Mouse (Mus musculus): ENCODE data around the gene Strada. TPM values are rescaled to one million over a fixed set of nuclear protein-coding genes. Genes with fewer than 3 reads are reported as not detected.
"Not testable (repeated sequence)": the region's sequence is repeated elsewhere in the genome, so short reads cannot be mapped to it uniquely, and the experiment has no call there.

Gene Strada
- 17.5 and 21.9 TPM in 2 replicates for polyA plus RNA-seq (2015; fragmentation: Nextera tagmentation; extraction: Ambion mirVana)

GRCm38 (mm10) chr11:106202123-106202465 lies at the start of gene Strada:
Strada (minus strand) TSS chr11:106202168.
- WGBS: 70% methylated on average over 5 of the region's 5 CpGs
- H3K27me3 ChIP-seq (ENCODE audit: control insufficient read depth, insufficient read depth, low read length): no peaks in the 10 kb centered on the region

GRCm38 (mm10) chr11:106249326-106249725 lies 47.4 kb upstream of the Strada start:
- Histone ChIP-seq H3K27ac (ENCODE audit: low read length) (no peak overlapping the region), H3K9me3 (replicated peaks; ENCODE audit: control insufficient read depth, low read length) (peaks cover 4% of the 10 kb centered on the region; the same call in 1 of the 2 replicates), H3K27me3 (ENCODE audit: control insufficient read depth, insufficient read depth, low read length) (no peaks in the 10 kb centered on the region), H3K36me3 (ENCODE audit: control insufficient read depth, insufficient read depth) (peaks cover 78% of the 10 kb centered on the region), H3K4me1 (ENCODE audit: control insufficient read depth, insufficient read depth, low read length) (no peaks in the 10 kb centered on the region), H3K4me3 (ENCODE audit: low read length) (no peak overlapping the region), H3K9ac (ENCODE audit: low read length) (no peak overlapping the region), H3K4me2 (ENCODE audit: low read depth, low read length) (no peak overlapping the region)
- 87% methylated on average over 7 of the region's 7 CpGs for WGBS
- no peak for ATAC-seq (replicated peaks; ENCODE audit: extremely low read depth, insufficient read depth, low FRiP score)

More at GRCm38 (mm10) chr11:106202123-106202465, at the start of gene Strada:
- Histone ChIP-seq H3K4me3 (ENCODE audit: low read length) (no peak within 1 kb of the TSS), H3K36me3 (ENCODE audit: control insufficient read depth, insufficient read depth) (peaks cover 57% of the 10 kb centered on the region), H3K27ac (ENCODE audit: low read length) (peak within 1 kb of the TSS; percentile 26; the same call in 1 of the 2 replicates), H3K4me2 (ENCODE audit: low read depth, low read length) (no peak within 1 kb of the TSS), H3K9me3 (replicated peaks; ENCODE audit: control insufficient read depth, low read length) (no peaks in the 10 kb centered on the region), H3K4me1 (ENCODE audit: control insufficient read depth, insufficient read depth, low read length) (no peaks in the 10 kb centered on the region), H3K9ac (ENCODE audit: low read length) (no peak within 1 kb of the TSS)
- no peak for ATAC-seq (replicated peaks; ENCODE audit: extremely low read depth, insufficient read depth, low FRiP score)

- Histone ChIP-seq H3K27me3 (ENCODE audit: control insufficient read depth, insufficient read depth, low read length) (no peaks in the 10 kb centered on the region), H3K9ac (ENCODE audit: low read length) (no peak overlapping the region), H3K9me3 (replicated peaks; ENCODE audit: control insufficient read depth, low read length) (peaks cover 4% of the 10 kb centered on the region; the same call in 1 of the 2 replicates), H3K4me3 (ENCODE audit: low read length) (no peak overlapping the region), H3K4me1 (ENCODE audit: control insufficient read depth, insufficient read depth, low read length) (no peaks in the 10 kb centered on the region), H3K27ac (ENCODE audit: low read length) (no peak overlapping the region), H3K4me2 (ENCODE audit: low read depth, low read length) (no peak overlapping the region), H3K36me3 (ENCODE audit: control insufficient read depth, insufficient read depth) (peaks cover 85% of the 10 kb centered on the region)
- no peak for ATAC-seq (replicated peaks; ENCODE audit: extremely low read depth, insufficient read depth, low FRiP score)
- 89% methylated on average over 1 of the region's 1 CpGs for WGBS
Observed at GRCm38 (mm10) chr11:106246834-106247233, 44.9 kb upstream of the Strada start.

DNA sequence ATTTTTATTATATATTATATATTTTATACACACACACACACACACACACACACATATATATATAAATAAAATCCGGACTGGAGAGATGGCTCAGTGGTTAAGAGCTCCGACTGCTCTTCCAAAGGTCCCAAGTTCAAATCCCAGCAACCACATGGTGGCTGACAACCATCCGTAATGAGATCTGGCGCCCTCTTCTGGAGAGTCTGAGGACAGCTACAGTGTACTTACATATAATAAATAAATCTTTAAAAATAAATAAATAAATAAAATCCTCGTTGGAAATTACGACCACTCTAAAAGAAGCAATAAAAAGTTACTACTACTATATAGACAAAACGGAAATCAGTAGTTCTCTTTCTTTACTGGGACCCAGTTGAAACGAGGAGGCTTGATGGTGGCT lies 32.0 kb upstream of the Strada start:
- not testable (repeated sequence) for H3K4me2 ChIP-seq (ENCODE audit: low read depth, low read length); H3K27ac ChIP-seq (ENCODE audit: low read length); H3K27me3 ChIP-seq (ENCODE audit: control insufficient read depth, insufficient read depth, low read length); H3K4me1 ChIP-seq (ENCODE audit: control insufficient read depth, insufficient read depth, low read length); H3K9me3 ChIP-seq (replicated peaks; ENCODE audit: control insufficient read depth, low read length); H3K9ac ChIP-seq (ENCODE audit: low read length); ATAC-seq (replicated peaks; ENCODE audit: extremely low read depth, insufficient read depth, low FRiP score); H3K4me3 ChIP-seq (ENCODE audit: low read length)
- WGBS: 84% methylated on average over 8 of the region's 8 CpGs
- H3K36me3 ChIP-seq (ENCODE audit: control insufficient read depth, insufficient read depth): peaks cover 50% of the 10 kb centered on the region

DNA sequence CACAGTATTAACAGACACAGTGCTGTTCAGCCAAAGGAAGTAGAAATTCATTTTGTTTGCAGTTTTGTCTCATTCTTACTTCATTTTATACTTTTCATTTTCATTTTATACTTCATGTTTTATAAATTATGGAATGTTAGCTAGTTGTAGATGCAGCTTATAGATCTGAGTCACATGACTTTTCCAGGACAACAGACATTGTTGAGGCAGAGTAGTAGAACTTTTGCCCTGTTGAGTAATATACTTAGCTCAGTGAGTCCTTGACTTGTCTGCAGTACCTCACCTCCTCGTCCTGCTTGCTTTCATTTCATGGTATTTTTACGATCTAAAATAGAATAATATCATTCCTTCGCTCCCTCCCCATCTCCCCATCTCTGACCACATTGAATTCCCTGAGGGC lies 18.6 kb upstream of the Strada start:
- 92% methylated on average over 3 of the region's 3 CpGs for WGBS
- Histone ChIP-seq H3K4me1 (ENCODE audit: control insufficient read depth, insufficient read depth, low read length) (peaks cover 13% of the 10 kb centered on the region), H3K9ac (ENCODE audit: low read length) (no peak overlapping the region), H3K4me3 (ENCODE audit: low read length) (no peak overlapping the region), H3K27me3 (ENCODE audit: control insufficient read depth, insufficient read depth, low read length) (no peaks in the 10 kb centered on the region), H3K27ac (ENCODE audit: low read length) (no peak overlapping the region), H3K36me3 (ENCODE audit: control insufficient read depth, insufficient read depth) (peaks cover 8% of the 10 kb centered on the region), H3K9me3 (replicated peaks; ENCODE audit: control insufficient read depth, low read length) (no peaks in the 10 kb centered on the region), H3K4me2 (ENCODE audit: low read depth, low read length) (no peak overlapping the region)
- ATAC-seq (replicated peaks; ENCODE audit: extremely low read depth, insufficient read depth, low FRiP score): no peak

DNA sequence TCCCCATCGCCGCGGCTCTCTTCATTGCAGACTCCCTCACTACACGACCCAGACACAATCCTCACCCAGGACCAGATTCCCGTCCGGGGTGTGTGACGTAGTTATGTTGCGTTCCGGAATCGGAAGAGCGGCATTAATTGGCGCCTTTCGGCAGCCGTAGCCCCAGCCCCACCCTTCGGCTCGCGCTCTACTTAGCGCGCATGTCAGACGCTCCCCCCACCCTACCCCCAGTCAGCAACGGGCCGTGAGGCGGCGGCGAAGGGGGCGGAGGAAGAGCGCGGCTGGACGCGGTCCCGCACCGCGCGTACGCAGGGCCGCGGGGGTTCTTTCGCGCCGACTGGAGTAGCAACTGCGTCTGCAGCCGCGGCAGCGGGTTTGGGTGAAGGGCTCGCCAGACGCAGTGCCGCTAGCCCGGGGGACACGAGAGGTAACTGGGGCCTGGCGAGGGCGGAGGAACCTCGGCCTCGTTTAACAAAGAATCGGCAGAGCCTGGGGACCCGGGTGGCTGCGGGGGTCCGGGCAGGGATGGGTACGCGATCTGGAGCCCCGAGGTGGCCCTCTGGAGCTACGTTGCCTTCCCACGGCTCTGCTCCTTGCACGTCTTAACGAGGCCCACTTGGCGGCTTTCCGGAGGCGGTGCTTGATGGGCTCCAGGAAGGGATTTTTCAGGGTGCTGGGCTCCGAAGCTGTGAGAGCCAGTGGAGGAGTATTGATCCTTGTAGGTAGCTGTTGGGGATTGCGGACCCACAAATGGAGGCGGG lies 14.9 kb upstream of the Strada start, which contains the start of gene Ddx42:
TSS of gene Ddx42 (plus strand) at position 197 of the 761 bp plus-strand sequence.
- H3K4me2 ChIP-seq (ENCODE audit: low read depth, low read length): peak within 1 kb of the TSS; percentile 82
- no peaks in the 10 kb centered on the region for H3K9me3 ChIP-seq (replicated peaks; ENCODE audit: control insufficient read depth, low read length)
- peak within 1 kb of the TSS; percentile 98 for H3K27ac ChIP-seq (ENCODE audit: low read length)
- no peaks in the 10 kb centered on the region for H3K27me3 ChIP-seq (ENCODE audit: control insufficient read depth, insufficient read depth, low read length)
- peaks cover 1% of the 10 kb centered on the region for H3K36me3 ChIP-seq (ENCODE audit: control insufficient read depth, insufficient read depth)
- WGBS: under 1% methylated on average over 70 of the region's 70 CpGs
- ATAC-seq (replicated peaks; ENCODE audit: extremely low read depth, insufficient read depth, low FRiP score): peak; percentile 89
- peaks cover 33% of the 10 kb centered on the region for H3K4me1 ChIP-seq (ENCODE audit: control insufficient read depth, insufficient read depth, low read length)
- H3K4me3 ChIP-seq (ENCODE audit: low read length): peak within 1 kb of the TSS; percentile 99
- H3K9ac ChIP-seq (ENCODE audit: low read length): peak within 1 kb of the TSS; percentile 99

GRCm38 (mm10) chr11:106215927-106216729 lies 14.2 kb upstream of the Strada start, which contains the start of gene Ccdc47:
Ccdc47 (minus strand) TSS chr11:106216344.
- peak within 1 kb of the TSS; percentile 98 for H3K27ac ChIP-seq (ENCODE audit: low read length)
- H3K4me3 ChIP-seq (ENCODE audit: low read length): peak within 1 kb of the TSS; percentile 99
- H3K9ac ChIP-seq (ENCODE audit: low read length): peak within 1 kb of the TSS; percentile 99
- WGBS: under 1% methylated on average over 46 of the region's 46 CpGs
- H3K9me3 ChIP-seq (replicated peaks; ENCODE audit: control insufficient read depth, low read length): no peaks in the 10 kb centered on the region
- ATAC-seq (replicated peaks; ENCODE audit: extremely low read depth, insufficient read depth, low FRiP score): peak; percentile 97
- peaks cover 8% of the 10 kb centered on the region for H3K36me3 ChIP-seq (ENCODE audit: control insufficient read depth, insufficient read depth)
- H3K27me3 ChIP-seq (ENCODE audit: control insufficient read depth, insufficient read depth, low read length): no peaks in the 10 kb centered on the region
- peak within 1 kb of the TSS; percentile 82 for H3K4me2 ChIP-seq (ENCODE audit: low read depth, low read length)
- peaks cover 33% of the 10 kb centered on the region for H3K4me1 ChIP-seq (ENCODE audit: control insufficient read depth, insufficient read depth, low read length)

- Histone ChIP-seq H3K9me3 (replicated peaks; ENCODE audit: control insufficient read depth, low read length) (no peaks in the 10 kb centered on the region), H3K4me1 (ENCODE audit: control insufficient read depth, insufficient read depth, low read length) (peaks cover 33% of the 10 kb centered on the region), H3K36me3 (ENCODE audit: control insufficient read depth, insufficient read depth) (peaks cover 14% of the 10 kb centered on the region), H3K4me2 (ENCODE audit: low read depth, low read length) (peak overlapping the region; percentile 82), H3K9ac (ENCODE audit: low read length) (peak overlapping the region; percentile 82), H3K4me3 (ENCODE audit: low read length) (peak overlapping the region; percentile 99), H3K27me3 (ENCODE audit: control insufficient read depth, insufficient read depth, low read length) (no peaks in the 10 kb centered on the region), H3K27ac (ENCODE audit: low read length) (peak overlapping the region; percentile 98)
- WGBS: 19% methylated on average over 7 of the region's 7 CpGs
- no peak for ATAC-seq (replicated peaks; ENCODE audit: extremely low read depth, insufficient read depth, low FRiP score)
Observed at GRCm38 (mm10) chr11:106215450-106215859, 13.5 kb upstream of the Strada start.

- peaks cover 19% of the 10 kb centered on the region for H3K36me3 ChIP-seq (ENCODE audit: control insufficient read depth, insufficient read depth)
- no peak overlapping the region for H3K27ac ChIP-seq (ENCODE audit: low read length)
- H3K4me1 ChIP-seq (ENCODE audit: control insufficient read depth, insufficient read depth, low read length): peaks cover 33% of the 10 kb centered on the region
- H3K4me2 ChIP-seq (ENCODE audit: low read depth, low read length): peak overlapping the region; percentile 82
- ATAC-seq (replicated peaks; ENCODE audit: extremely low read depth, insufficient read depth, low FRiP score): no peak
- WGBS: 90% methylated on average over 5 of the region's 5 CpGs
- H3K9ac ChIP-seq (ENCODE audit: low read length): peak overlapping the region; percentile 82
- no peaks in the 10 kb centered on the region for H3K27me3 ChIP-seq (ENCODE audit: control insufficient read depth, insufficient read depth, low read length)
- H3K4me3 ChIP-seq (ENCODE audit: low read length): peak overlapping the region; percentile 99; the same call in 1 of the 2 replicates
- no peaks in the 10 kb centered on the region for H3K9me3 ChIP-seq (replicated peaks; ENCODE audit: control insufficient read depth, low read length)
Observed at GRCm38 (mm10) chr11:106214856-106215255, 12.9 kb upstream of the Strada start.
